Mouse (Mus musculus): ENCODE measurements at regions not wholly inside any gene's neighbourhood (a gene's known extent, or its start where the extent isn't known, plus 50 kb on each side); places are given as distances from the start of the nearest gene placed in this dataset.

DNA sequence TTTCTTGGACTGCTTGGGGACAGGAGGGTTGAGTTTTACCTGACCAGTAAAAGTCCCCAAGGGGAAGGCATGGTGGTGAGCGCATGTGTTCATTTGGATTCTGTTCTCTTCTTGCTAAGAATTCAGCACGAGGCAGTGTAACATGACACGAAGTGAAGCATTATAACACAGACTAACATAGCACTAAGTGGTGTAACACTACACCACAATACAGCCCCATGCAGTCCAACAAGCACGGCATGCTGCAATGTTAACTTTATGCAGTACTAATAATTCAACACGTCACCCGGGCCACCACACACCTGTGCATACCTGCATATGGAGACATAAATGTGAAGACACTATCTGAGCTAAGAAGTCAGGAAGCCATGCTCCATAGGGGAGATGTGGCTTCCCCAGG lies 219.2 kb downstream of the Gadd45g start:
- Histone ChIP-seq H3K9ac (ENCODE audit: low read depth, low read length) (no peak overlapping the region), H3K79me2 (ENCODE audit: control insufficient read depth, insufficient read depth, low read length) (no peaks in the 10 kb centered on the region), H3K4me3 (ENCODE audit: insufficient read depth, low read depth, low read length) (no peak overlapping the region), H3K4me1 (ENCODE audit: control insufficient read depth, insufficient read depth, low read length) (peaks cover 31% of the 10 kb centered on the region), H3K36me3 (ENCODE audit: control insufficient read depth, insufficient read depth, low read length) (no peaks in the 10 kb centered on the region), H3K27ac (replicated peaks; ENCODE audit: insufficient read depth, low read depth, low read length) (no peak overlapping the region), H3K27me3 (ENCODE audit: control insufficient read depth, insufficient read depth, low read length) (no peaks in the 10 kb centered on the region)
- no peak for TF ChIP-seq CTCF (IDR thresholded peaks at IDR 0.05; ENCODE audit: low read depth, low read length)
- TF ChIP-seq POLR2A (IDR thresholded peaks at IDR 0.05; ENCODE audit: extremely low read depth, insufficient read depth, low read length): no peak
- 98% methylated on average over 6 of the region's 6 CpGs for WGBS
- no peak for DNase-seq (ENCODE audit: extremely low read depth, low read depth, low spot score)

DNA sequence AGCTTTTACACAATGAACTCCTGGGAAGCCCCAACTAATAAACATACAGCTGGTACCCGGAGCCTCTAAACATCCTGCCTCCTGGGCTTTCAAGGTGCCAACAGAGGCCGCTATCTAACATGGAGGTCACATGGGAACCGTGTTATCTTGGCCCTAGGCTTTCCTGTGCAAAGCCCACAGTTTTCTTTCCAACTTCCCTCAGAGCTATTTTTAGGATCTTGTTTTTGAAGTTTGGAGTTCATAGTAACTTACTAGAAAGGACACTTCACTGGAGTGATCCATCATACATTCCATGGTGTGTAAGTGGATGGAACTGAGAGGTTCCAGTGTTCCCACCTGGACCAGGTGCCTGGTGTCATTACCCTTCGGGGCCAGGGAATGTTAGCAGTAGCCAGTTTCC lies 220.6 kb downstream of the Gadd45g start:
- DNase-seq (ENCODE audit: extremely low read depth, low read depth, low spot score): peak; percentile 35
- Histone ChIP-seq H3K9ac (ENCODE audit: low read depth, low read length) (no peak overlapping the region), H3K36me3 (ENCODE audit: control insufficient read depth, insufficient read depth, low read length) (no peaks in the 10 kb centered on the region), H3K27ac (replicated peaks; ENCODE audit: insufficient read depth, low read depth, low read length) (peak overlapping the region; percentile 43; the same call in 1 of the 2 replicates), H3K27me3 (ENCODE audit: control insufficient read depth, insufficient read depth, low read length) (no peaks in the 10 kb centered on the region), H3K4me1 (ENCODE audit: control insufficient read depth, insufficient read depth, low read length) (peaks cover 20% of the 10 kb centered on the region), H3K79me2 (ENCODE audit: control insufficient read depth, insufficient read depth, low read length) (no peaks in the 10 kb centered on the region), H3K4me3 (ENCODE audit: insufficient read depth, low read depth, low read length) (no peak overlapping the region)
- 33% methylated on average over 4 of the region's 4 CpGs for WGBS
- TF ChIP-seq CTCF (IDR thresholded peaks at IDR 0.05; ENCODE audit: low read depth, low read length) (no peak), POLR2A (IDR thresholded peaks at IDR 0.05; ENCODE audit: extremely low read depth, insufficient read depth, low read length) (no peak)

GRCm38 (mm10) chr13:52068886-52069439 lies 222.5 kb downstream of the Gadd45g start:
- WGBS: 21% methylated on average over 6 of the region's 6 CpGs
- H3K4me3 ChIP-seq (ENCODE audit: insufficient read depth, low read depth, low read length): no peak overlapping the region
- H3K9ac ChIP-seq (ENCODE audit: low read depth, low read length): no peak overlapping the region
- peaks cover 22% of the 10 kb centered on the region for H3K4me1 ChIP-seq (ENCODE audit: control insufficient read depth, insufficient read depth, low read length)
- TF ChIP-seq CTCF (IDR thresholded peaks at IDR 0.05; ENCODE audit: low read depth, low read length) (no peak), POLR2A (IDR thresholded peaks at IDR 0.05; ENCODE audit: extremely low read depth, insufficient read depth, low read length) (no peak)
- no peaks in the 10 kb centered on the region for H3K36me3 ChIP-seq (ENCODE audit: control insufficient read depth, insufficient read depth, low read length)
- peak; percentile 88 for DNase-seq (ENCODE audit: extremely low read depth, low read depth, low spot score)
- peak overlapping the region; percentile 57 for H3K27ac ChIP-seq (replicated peaks; ENCODE audit: insufficient read depth, low read depth, low read length)
- H3K27me3 ChIP-seq (ENCODE audit: control insufficient read depth, insufficient read depth, low read length): no peaks in the 10 kb centered on the region
- H3K79me2 ChIP-seq (ENCODE audit: control insufficient read depth, insufficient read depth, low read length): no peaks in the 10 kb centered on the region

DNA sequence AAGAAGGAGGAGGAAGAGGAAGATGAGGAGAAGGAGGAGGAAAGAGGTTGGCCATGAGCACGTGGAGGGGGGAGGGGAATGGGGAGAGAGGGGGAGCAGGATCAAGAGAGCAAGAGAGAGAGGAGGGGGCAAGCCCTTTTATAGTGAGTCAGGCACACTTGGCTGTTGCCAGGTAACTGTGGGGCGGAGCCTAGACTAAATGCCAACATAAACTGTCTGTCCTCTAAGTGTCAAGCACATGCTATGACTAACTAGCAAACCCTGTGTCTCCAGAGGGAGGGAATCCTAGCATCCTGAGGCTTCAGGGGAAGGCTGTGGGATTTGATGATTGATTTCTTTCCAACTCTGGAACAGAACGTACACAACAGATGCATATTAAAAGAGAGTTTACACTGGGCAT lies 223.2 kb downstream of the Gadd45g start:
- H3K79me2 ChIP-seq (ENCODE audit: control insufficient read depth, insufficient read depth, low read length): no peaks in the 10 kb centered on the region
- no peak for DNase-seq (ENCODE audit: extremely low read depth, low read depth, low spot score)
- no peak for TF ChIP-seq CTCF (IDR thresholded peaks at IDR 0.05; ENCODE audit: low read depth, low read length)
- TF ChIP-seq POLR2A (IDR thresholded peaks at IDR 0.05; ENCODE audit: extremely low read depth, insufficient read depth, low read length): no peak
- no peaks in the 10 kb centered on the region for H3K36me3 ChIP-seq (ENCODE audit: control insufficient read depth, insufficient read depth, low read length)
- no peak overlapping the region for H3K4me3 ChIP-seq (ENCODE audit: insufficient read depth, low read depth, low read length)
- H3K4me1 ChIP-seq (ENCODE audit: control insufficient read depth, insufficient read depth, low read length): peaks cover 23% of the 10 kb centered on the region
- H3K9ac ChIP-seq (ENCODE audit: low read depth, low read length): no peak overlapping the region
- 81% methylated on average over 3 of the region's 3 CpGs for WGBS
- no peak overlapping the region for H3K27ac ChIP-seq (replicated peaks; ENCODE audit: insufficient read depth, low read depth, low read length)
- no peaks in the 10 kb centered on the region for H3K27me3 ChIP-seq (ENCODE audit: control insufficient read depth, insufficient read depth, low read length)

DNA sequence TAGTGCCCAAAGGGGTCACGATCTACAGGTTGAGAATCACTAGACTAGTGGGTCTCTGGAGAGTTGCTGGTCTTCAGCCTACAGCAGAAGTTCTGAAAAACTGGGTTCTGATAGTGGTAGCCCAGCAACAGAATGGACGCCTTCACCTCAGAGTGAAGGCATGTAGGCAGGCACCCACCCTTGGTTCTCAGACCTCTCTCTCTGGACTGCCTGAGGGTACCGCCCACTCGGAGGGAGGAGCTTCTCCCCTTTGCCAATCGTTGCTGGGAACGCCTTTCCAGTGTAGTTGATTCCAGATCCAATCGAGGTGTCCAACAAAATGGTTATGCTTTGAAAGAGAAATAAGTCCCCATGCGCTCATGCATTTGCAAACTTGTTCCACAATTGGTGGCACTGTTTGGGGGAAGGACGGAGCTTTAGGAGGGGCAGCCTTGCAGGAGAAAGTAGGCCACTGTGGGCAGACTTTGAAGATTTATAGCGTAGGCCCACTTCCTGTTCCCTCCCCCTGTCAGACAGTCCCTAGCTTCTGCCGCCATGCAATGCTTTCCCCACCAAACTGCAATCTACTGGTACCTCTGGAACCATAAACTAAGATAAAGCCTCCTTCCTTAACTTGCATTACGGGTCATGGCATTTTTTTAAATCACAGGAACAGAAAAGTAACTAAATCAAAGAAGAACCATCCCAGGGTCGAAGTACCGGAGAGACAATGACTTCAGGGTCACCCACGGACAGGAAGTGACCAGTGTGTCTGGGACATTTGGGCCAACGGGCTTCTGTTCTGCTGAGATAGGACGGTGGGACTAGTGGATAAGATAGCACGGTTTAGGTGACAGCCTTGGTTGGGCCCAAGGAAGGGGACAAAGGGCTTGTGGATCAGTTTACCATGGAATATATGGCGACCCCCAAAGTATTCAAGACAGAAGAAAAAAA lies 224.5 kb downstream of the Gadd45g start:
- Histone ChIP-seq H3K4me3 (ENCODE audit: insufficient read depth, low read depth, low read length) (no peak overlapping the region), H3K4me1 (ENCODE audit: control insufficient read depth, insufficient read depth, low read length) (peaks cover 23% of the 10 kb centered on the region), H3K36me3 (ENCODE audit: control insufficient read depth, insufficient read depth, low read length) (no peaks in the 10 kb centered on the region), H3K27ac (replicated peaks; ENCODE audit: insufficient read depth, low read depth, low read length) (no peak overlapping the region), H3K9ac (ENCODE audit: low read depth, low read length) (no peak overlapping the region), H3K27me3 (ENCODE audit: control insufficient read depth, insufficient read depth, low read length) (no peaks in the 10 kb centered on the region), H3K79me2 (ENCODE audit: control insufficient read depth, insufficient read depth, low read length) (no peaks in the 10 kb centered on the region)
- WGBS: 81% methylated on average over 19 of the region's 19 CpGs
- no peak for DNase-seq (ENCODE audit: extremely low read depth, low read depth, low spot score)
- TF ChIP-seq CTCF (IDR thresholded peaks at IDR 0.05; ENCODE audit: low read depth, low read length) (no peak), POLR2A (IDR thresholded peaks at IDR 0.05; ENCODE audit: extremely low read depth, insufficient read depth, low read length) (no peak)

- Histone ChIP-seq H3K4me3 (ENCODE audit: insufficient read depth, low read depth, low read length) (no peak overlapping the region), H3K79me2 (ENCODE audit: control insufficient read depth, insufficient read depth, low read length) (no peaks in the 10 kb centered on the region), H3K9ac (ENCODE audit: low read depth, low read length) (no peak overlapping the region), H3K36me3 (ENCODE audit: control insufficient read depth, insufficient read depth, low read length) (no peaks in the 10 kb centered on the region), H3K27ac (replicated peaks; ENCODE audit: insufficient read depth, low read depth, low read length) (no peak overlapping the region), H3K4me1 (ENCODE audit: control insufficient read depth, insufficient read depth, low read length) (peaks cover 3% of the 10 kb centered on the region; the same call in 1 of the 2 replicates), H3K27me3 (ENCODE audit: control insufficient read depth, insufficient read depth, low read length) (no peaks in the 10 kb centered on the region)
- DNase-seq (ENCODE audit: extremely low read depth, low read depth, low spot score): no peak
- no peak for TF ChIP-seq POLR2A (IDR thresholded peaks at IDR 0.05; ENCODE audit: extremely low read depth, insufficient read depth, low read length)
- no peak for TF ChIP-seq CTCF (IDR thresholded peaks at IDR 0.05; ENCODE audit: low read depth, low read length)
- 80% methylated on average over 4 of the region's 4 CpGs for WGBS
Observed at GRCm38 (mm10) chr13:52077616-52078015, 231.1 kb downstream of the Gadd45g start.

Data from liver, adult 2 months (tissue).